Mouse (Mus musculus) midbrain, embryonic 16.5 days (tissue): Measurements from ENCODE around the gene Bcas1. TPM values are rescaled to one million over a fixed set of nuclear protein-coding genes. Genes with fewer than 3 reads are reported as not detected.

Source experiments
- ATAC-seq: fragments of 200-750 bp; cut with Nextera tagmentation; 2 replicates; pipeline ENCODE4 v1.8.0; 2017; ENCODE audit warnings: moderate TSS enrichment
- H3K27ac ChIP-seq: fragments of 300-500 bp; sonication (generic); 2 replicates; pipeline ENCODE4 v1.5.1; 2014; ENCODE audit warnings: mild to moderate bottlenecking, low read length, mixed read lengths
- H3K27me3 ChIP-seq: fragments of 300-500 bp; sonication (generic); 2 replicates; pipeline ENCODE4 v1.6.1; 2014; ENCODE audit warnings: low read depth, low read length, mixed read lengths; ENCODE audit not compliant: control insufficient read depth, insufficient read depth
- H3K36me3 ChIP-seq: fragments of 300-500 bp; sonication (generic); 2 replicates; pipeline ENCODE4 v1.6.1; 2014; ENCODE audit warnings: mild to moderate bottlenecking, low read length, moderate library complexity, mixed read lengths; ENCODE audit not compliant: control insufficient read depth, insufficient read depth
- H3K4me1 ChIP-seq: fragments of 300-500 bp; sonication (generic); 2 replicates; pipeline ENCODE4 v1.6.1; 2014; ENCODE audit warnings: mild to moderate bottlenecking, low read length, mixed read lengths; ENCODE audit not compliant: control insufficient read depth, insufficient read depth
- H3K4me2 ChIP-seq: fragments of 300-500 bp; sonication (generic); 2 replicates; pipeline ENCODE4 v1.6.1; 2014; ENCODE audit warnings: mild to moderate bottlenecking, low read length, mixed read lengths
- H3K4me3 ChIP-seq: fragments of 300-500 bp; sonication (generic); 2 replicates; pipeline ENCODE4 v1.5.1; 2014; ENCODE audit warnings: low read depth, mild to moderate bottlenecking, low read length, moderate library complexity, mixed read lengths
- H3K9ac ChIP-seq: fragments of 300-500 bp; sonication (generic); 2 replicates; pipeline ENCODE4 v1.6.1; 2014; ENCODE audit warnings: low read depth, low read length, mixed read lengths
- H3K9me3 ChIP-seq: fragments of 300-500 bp; sonication (generic); replicated peaks from 2 replicates; pipeline ENCODE4 v1.6.1; 2014; ENCODE audit warnings: mild to moderate bottlenecking, low read length, mixed read lengths; ENCODE audit not compliant: control insufficient read depth, poor library complexity, severe bottlenecking
- WGBS: fragments of 180-500 bp; shearing (Covaris S2); extraction: QIAGEN DNeasy Blood & Tissue Kit; methylation state at CpG from one replicate; pipeline ENCODE4 v1.1.7; 2014; 5-methylcytosine and 5-hydroxymethylcytosine counted together
- polyA plus RNA-seq: library from polyadenylated mRNA; unstranded; fragments of >200 nt; fragmentation: Nextera tagmentation; extraction: Ambion mirVana; gene quantifications from 2 replicates; pipeline ENCODE4 v1.2.1, GENCODE M21; 2015

Gene Bcas1
- polyA plus RNA-seq, 1 experiment from 2014 or later: 7.2 TPM

- H3K27ac ChIP-seq: no peak overlapping the region
- no peaks in the 10 kb centered on the region for H3K36me3 ChIP-seq
- ATAC-seq: no peak
- H3K9me3 ChIP-seq: no peaks in the 10 kb centered on the region
- no peaks in the 10 kb centered on the region for H3K27me3 ChIP-seq
- no peaks in the 10 kb centered on the region for H3K4me1 ChIP-seq
- WGBS: 93% methylated on average over 10 of the region's 10 CpGs
- H3K4me2 ChIP-seq: no peak overlapping the region
- H3K4me3 ChIP-seq: no peak overlapping the region
- no peak overlapping the region for H3K9ac ChIP-seq
Observed at GRCm38 (mm10) chr2:170373391-170373790, 54.3 kb downstream of the Bcas1 start.

GRCm38 (mm10) chr2:170365676-170366075 lies 62.0 kb downstream of the Bcas1 start:
- Histone ChIP-seq H3K4me2 (no peak overlapping the region), H3K4me3 (no peak overlapping the region), H3K9ac (no peak overlapping the region), H3K27me3 (no peaks in the 10 kb centered on the region), H3K9me3 (no peaks in the 10 kb centered on the region), H3K36me3 (no peaks in the 10 kb centered on the region), H3K4me1 (no peaks in the 10 kb centered on the region), H3K27ac (no peak overlapping the region)
- WGBS: 91% methylated on average over 2 of the region's 2 CpGs
- ATAC-seq: no peak

DNA sequence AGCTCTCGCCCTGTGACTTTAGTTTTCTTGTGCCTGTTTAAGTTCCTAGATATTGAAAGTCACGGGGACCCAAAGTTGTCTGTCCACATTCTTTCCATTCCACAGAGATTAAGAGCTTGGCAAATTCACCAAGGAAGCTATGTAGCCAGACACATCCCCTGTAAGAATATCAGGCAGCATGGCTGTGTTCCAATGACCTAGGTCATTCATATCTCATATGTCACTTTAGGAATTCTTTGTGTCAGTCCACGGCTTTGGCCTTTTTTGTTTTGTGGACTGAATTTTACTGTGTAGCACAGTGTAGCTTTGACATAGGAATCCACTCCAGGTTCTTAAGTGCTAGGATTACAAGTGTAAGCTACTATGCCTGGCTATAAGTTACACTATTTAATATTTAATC lies 62.4 kb downstream of the Bcas1 start:
- H3K4me2 ChIP-seq: no peak overlapping the region
- 76% methylated on average over 3 of the region's 3 CpGs for WGBS
- no peak for ATAC-seq
- H3K4me3 ChIP-seq: no peak overlapping the region
- no peak overlapping the region for H3K9ac ChIP-seq
- no peaks in the 10 kb centered on the region for H3K27me3 ChIP-seq
- H3K36me3 ChIP-seq: no peaks in the 10 kb centered on the region
- H3K27ac ChIP-seq: no peak overlapping the region
- no peaks in the 10 kb centered on the region for H3K9me3 ChIP-seq
- H3K4me1 ChIP-seq: no peaks in the 10 kb centered on the region

DNA sequence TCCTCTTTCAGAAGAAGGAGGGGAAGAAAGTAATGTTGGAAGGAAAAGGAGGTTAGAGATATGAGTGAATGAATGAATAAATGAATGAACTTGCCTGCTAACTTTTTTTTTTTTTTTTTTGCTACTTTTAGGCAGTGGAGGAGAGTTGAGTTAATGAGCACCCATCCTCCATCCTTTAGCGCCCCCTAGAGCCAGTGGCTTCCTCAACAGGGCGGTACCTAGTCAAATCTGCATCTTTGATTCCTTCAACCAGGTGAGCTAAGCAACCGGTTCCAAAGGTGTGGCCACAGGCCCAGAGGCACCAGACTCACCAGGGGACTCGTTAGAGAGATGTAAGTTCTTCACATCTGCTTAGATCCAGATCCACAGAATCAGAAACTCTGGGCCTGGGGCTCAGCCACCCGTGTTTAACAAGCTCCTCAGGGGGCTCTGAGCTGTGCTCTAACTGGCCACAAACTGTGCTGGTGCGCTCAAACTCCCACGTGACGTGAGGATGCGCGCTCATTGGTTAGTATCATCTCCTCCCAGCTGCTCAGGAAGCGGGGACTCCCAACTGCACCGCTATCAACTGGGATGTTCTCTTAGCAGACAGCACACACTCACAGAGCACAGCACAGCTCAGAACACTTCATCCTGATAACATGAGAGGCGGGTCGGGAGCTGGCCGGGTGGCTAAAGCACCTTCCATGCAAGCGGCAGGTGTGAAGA lies 70.8 kb downstream of the Bcas1 start:
- no peak overlapping the region for H3K4me2 ChIP-seq
- no peak overlapping the region for H3K4me3 ChIP-seq
- H3K36me3 ChIP-seq: no peaks in the 10 kb centered on the region
- 0 out of 2 replicates have a peak, but pooled peaks have one; percentile 21 for ATAC-seq
- H3K9me3 ChIP-seq: no peaks in the 10 kb centered on the region
- H3K4me1 ChIP-seq: peaks cover 4% of the 10 kb centered on the region
- no peak overlapping the region for H3K9ac ChIP-seq
- WGBS: 57% methylated on average over 16 of the region's 16 CpGs
- H3K27me3 ChIP-seq: no peaks in the 10 kb centered on the region
- no peak overlapping the region for H3K27ac ChIP-seq

- H3K4me2 ChIP-seq: peak overlapping the region; percentile 55
- no peaks in the 10 kb centered on the region for H3K36me3 ChIP-seq
- 15% methylated on average over 10 of the region's 10 CpGs for WGBS
- H3K4me1 ChIP-seq: peaks cover 4% of the 10 kb centered on the region
- no peaks in the 10 kb centered on the region for H3K9me3 ChIP-seq
- no peak overlapping the region for H3K27ac ChIP-seq
- H3K27me3 ChIP-seq: no peaks in the 10 kb centered on the region
- peak overlapping the region; percentile 36; the same call in 1 of the 2 replicates for H3K9ac ChIP-seq
- peak overlapping the region; percentile 25; the same call in 1 of the 2 replicates for H3K4me3 ChIP-seq
- peak; percentile 46; the same call in 1 of the 2 replicates for ATAC-seq
Observed at GRCm38 (mm10) chr2:170354963-170355367, 72.7 kb downstream of the Bcas1 start.

DNA sequence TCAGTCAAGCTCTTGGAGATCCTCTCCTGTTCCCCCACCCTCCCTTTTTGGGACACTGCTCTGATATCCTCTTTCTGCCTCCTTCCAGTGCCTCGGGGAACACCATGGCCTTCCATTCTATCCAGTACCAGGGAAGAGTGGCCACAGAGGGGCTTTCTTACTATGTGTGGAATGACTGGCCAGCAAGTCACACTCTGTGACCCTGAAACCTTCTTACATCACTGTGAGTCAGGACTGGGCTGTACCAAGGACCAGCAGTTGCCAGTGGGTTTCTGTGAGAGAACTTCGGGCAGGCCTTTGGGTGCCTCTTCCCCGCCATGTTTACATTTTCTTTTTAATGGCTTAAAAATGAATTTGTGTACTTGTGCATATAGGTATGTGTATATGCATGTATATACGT lies 75.4 kb downstream of the Bcas1 start:
- Histone ChIP-seq H3K9me3 (no peaks in the 10 kb centered on the region), H3K27ac (no peak overlapping the region), H3K4me1 (peaks cover 4% of the 10 kb centered on the region), H3K9ac (no peak overlapping the region), H3K27me3 (no peaks in the 10 kb centered on the region), H3K4me3 (no peak overlapping the region), H3K36me3 (no peaks in the 10 kb centered on the region), H3K4me2 (no peak overlapping the region)
- WGBS: 97% methylated on average over 4 of the region's 4 CpGs
- ATAC-seq: no peak

DNA sequence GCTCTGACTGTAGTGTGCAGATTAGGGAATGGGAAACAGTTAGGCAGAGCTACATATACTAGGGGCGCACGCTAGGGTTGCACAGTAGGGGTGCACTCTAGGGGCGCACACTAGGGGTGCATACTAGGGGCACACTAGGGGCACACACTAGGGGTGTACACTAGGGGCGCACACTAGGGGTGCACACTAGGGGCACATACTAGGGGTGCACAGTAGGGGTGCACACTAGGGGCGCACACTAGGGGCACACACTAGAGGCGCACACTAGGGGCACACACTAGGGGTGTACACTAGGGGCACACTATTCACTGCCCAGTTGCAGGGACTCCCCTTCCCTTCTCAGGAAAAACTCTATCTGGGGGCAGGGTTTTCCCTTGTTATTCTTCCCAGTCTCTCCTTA lies 75.8 kb downstream of the Bcas1 start:
- Histone ChIP-seq H3K9me3 (no peaks in the 10 kb centered on the region), H3K4me1 (peaks cover 4% of the 10 kb centered on the region), H3K27me3 (no peaks in the 10 kb centered on the region), H3K36me3 (no peaks in the 10 kb centered on the region), H3K27ac (no peak overlapping the region), H3K4me2 (no peak overlapping the region), H3K9ac (no peak overlapping the region), H3K4me3 (no peak overlapping the region)
- WGBS: 86% methylated on average over 6 of the region's 6 CpGs
- ATAC-seq: no peak

DNA sequence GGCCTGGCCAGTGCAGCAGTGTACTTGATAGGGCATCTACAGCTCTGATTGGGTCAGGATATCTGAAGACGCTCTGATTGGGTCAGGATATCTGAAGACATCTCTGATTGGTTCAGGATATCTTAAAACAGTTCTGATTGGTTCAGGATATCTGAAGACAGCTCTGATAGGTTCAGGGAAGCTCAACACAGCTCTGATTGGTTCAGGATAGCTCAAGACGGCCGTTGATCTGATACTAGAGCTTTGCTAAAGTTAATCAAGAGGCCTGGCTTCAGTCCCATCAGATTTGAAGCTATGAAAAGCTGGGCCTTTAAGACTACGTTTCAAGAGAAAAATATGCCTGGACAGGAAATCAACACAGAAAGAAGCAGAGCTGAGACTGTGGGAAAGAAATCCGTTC lies 77.9 kb downstream of the Bcas1 start:
- no peak overlapping the region for H3K4me3 ChIP-seq
- 85% methylated on average over 5 of the region's 5 CpGs for WGBS
- no peak overlapping the region for H3K4me2 ChIP-seq
- H3K4me1 ChIP-seq: peaks cover 7% of the 10 kb centered on the region; the same call in 1 of the 2 replicates
- no peaks in the 10 kb centered on the region for H3K9me3 ChIP-seq
- ATAC-seq: no peak
- no peak overlapping the region for H3K9ac ChIP-seq
- H3K36me3 ChIP-seq: no peaks in the 10 kb centered on the region
- no peak overlapping the region for H3K27ac ChIP-seq
- H3K27me3 ChIP-seq: no peaks in the 10 kb centered on the region

GRCm38 (mm10) chr2:170349096-170349495 lies 78.5 kb downstream of the Bcas1 start:
- H3K4me3 ChIP-seq: no peak overlapping the region
- no peaks in the 10 kb centered on the region for H3K36me3 ChIP-seq
- H3K27ac ChIP-seq: no peak overlapping the region
- H3K9ac ChIP-seq: no peak overlapping the region
- H3K4me2 ChIP-seq: no peak overlapping the region
- H3K4me1 ChIP-seq: peaks cover 9% of the 10 kb centered on the region
- WGBS: 89% methylated on average over 19 of the region's 19 CpGs
- no peak for ATAC-seq
- H3K9me3 ChIP-seq: no peaks in the 10 kb centered on the region
- H3K27me3 ChIP-seq: no peaks in the 10 kb centered on the region
